Mouse (Mus musculus) lung, postnatal 0 days (tissue): ENCODE data around the gene Anp32b. TPM values are rescaled to one million over a fixed set of nuclear protein-coding genes. Genes with fewer than 3 reads are reported as not detected.
A peak's percentile ranks its signal among the peaks of the same experiment; 100 is the strongest.

Experiments
- ATAC-seq: fragments of 200-750 bp; cut with Nextera tagmentation; 2 replicates; pipeline ENCODE4 v1.8.0; 2017; ENCODE audit warnings: moderate library complexity
- DNase-seq: peaks from one replicate; pipeline ENCODE4 v3.0.0-alpha.2; 2016; ENCODE audit warnings: low spot score
- H3K27ac ChIP-seq: fragments of 300-500 bp; sonication (generic); 2 replicates; pipeline ENCODE4 v1.5.1; 2014; ENCODE audit warnings: antibody characterized with exemption, mild to moderate bottlenecking, low read length, mixed read lengths
- H3K27me3 ChIP-seq: fragments of 300-500 bp; sonication (generic); replicated peaks from 2 replicates; pipeline ENCODE4 v1.6.1; 2014; ENCODE audit warnings: low read length, mixed read lengths; ENCODE audit not compliant: insufficient read depth
- H3K36me3 ChIP-seq: fragments of 300-500 bp; sonication (generic); 2 replicates; pipeline ENCODE4 v1.6.1; 2014; ENCODE audit warnings: low read length, mixed read lengths; ENCODE audit not compliant: insufficient read depth
- H3K4me1 ChIP-seq: fragments of 300-500 bp; sonication (generic); 2 replicates; pipeline ENCODE4 v1.6.1; 2014; ENCODE audit warnings: antibody characterized with exemption, low read depth, low read length, mixed read lengths; ENCODE audit not compliant: insufficient read depth
- H3K4me2 ChIP-seq: fragments of 300-500 bp; sonication (generic); replicated peaks from 2 replicates; pipeline ENCODE4 v1.6.1; 2014; ENCODE audit warnings: low read depth, mild to moderate bottlenecking, low read length, moderate library complexity, mixed read lengths
- H3K4me3 ChIP-seq: fragments of 300-500 bp; sonication (generic); 2 replicates; pipeline ENCODE4 v1.5.1; 2014; ENCODE audit warnings: low read depth, low read length
- H3K9ac ChIP-seq: fragments of 300-500 bp; sonication (generic); replicated peaks from 2 replicates; pipeline ENCODE4 v1.6.1; 2014; ENCODE audit warnings: low read depth, mild to moderate bottlenecking
- H3K9me3 ChIP-seq: fragments of 300-500 bp; sonication (generic); 2 replicates; pipeline ENCODE4 v1.6.1; 2016; ENCODE audit warnings: low read length, mixed read lengths
- CTCF ChIP-seq: IDR thresholded peaks from 2 replicates; pipeline ENCODE4 v1.5.1; 2016; ENCODE audit warnings: antibody characterized with exemption, mild to moderate bottlenecking
- EP300 ChIP-seq: IDR thresholded peaks from 2 replicates; pipeline ENCODE4 v1.6.1; 2016; ENCODE audit warnings: antibody characterized with exemption, mild to moderate bottlenecking, control low read depth
- WGBS: fragments of 180-500 bp; shearing (Covaris S2); extraction: QIAGEN DNeasy Blood & Tissue Kit; methylation state at CpG from one replicate; pipeline ENCODE4 v1.1.7; 2014; 5-methylcytosine and 5-hydroxymethylcytosine counted together
- polyA plus RNA-seq: library from polyadenylated mRNA; unstranded; fragments of >200 nt; fragmentation: Nextera tagmentation; extraction: Ambion mirVana; gene quantifications from 2 replicates; pipeline ENCODE4 v1.2.1, GENCODE M21; 2015

Gene Anp32b
- polyA plus RNA-seq, 1 experiment from 2014 or later: 81.3 TPM

DNA sequence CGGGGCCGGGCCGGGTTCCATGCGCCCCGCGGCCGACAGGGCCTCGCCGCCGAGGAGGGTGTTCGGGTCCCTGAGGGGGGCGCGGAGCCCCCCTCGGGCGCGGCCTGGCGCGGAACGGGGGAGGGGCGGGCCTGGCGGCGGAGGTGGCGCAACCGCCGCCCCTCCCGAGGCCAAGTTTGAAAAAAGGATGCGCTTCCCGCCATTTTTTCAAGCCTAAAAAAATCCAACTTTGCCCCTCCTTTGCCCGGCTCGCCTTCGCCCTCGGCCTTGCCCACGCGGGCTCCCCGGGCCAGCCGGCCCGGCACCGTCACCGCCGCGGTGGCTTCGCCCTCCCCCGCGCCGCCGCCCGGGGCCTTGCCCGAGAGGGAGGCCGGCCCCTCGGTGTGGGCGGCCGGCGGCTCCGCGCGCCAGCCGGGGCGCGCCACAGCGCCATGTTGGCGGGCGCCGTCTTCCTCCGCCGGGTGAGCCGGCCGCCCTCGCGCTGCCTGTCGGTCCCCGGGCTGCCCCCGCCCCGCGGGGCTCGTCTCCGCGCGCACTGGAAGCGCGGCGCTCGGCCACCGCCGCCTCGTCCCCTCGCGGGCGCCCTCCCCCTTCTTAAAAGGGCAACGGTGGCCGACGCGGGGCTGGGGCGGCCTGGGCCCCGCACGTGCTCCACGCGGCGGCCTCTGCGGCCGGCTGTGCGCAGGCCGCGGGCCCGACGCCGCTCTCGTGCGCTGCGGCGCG lies 1.2 kb downstream of the Anp32b start:
- Histone ChIP-seq H3K9me3 (no peaks in the 10 kb centered on the region), H3K27ac (peak overlapping the region; percentile 95), H3K4me3 (peak overlapping the region; percentile 88), H3K4me2 (peak overlapping the region; percentile 70), H3K27me3 (no peaks in the 10 kb centered on the region), H3K36me3 (no peaks in the 10 kb centered on the region), H3K9ac (peak overlapping the region; percentile 67), H3K4me1 (peaks cover 38% of the 10 kb centered on the region; the same call in 1 of the 2 replicates)
- peak; percentile 64 for ATAC-seq
- DNase-seq: peak; percentile 86
- WGBS: under 1% methylated on average over 28 of the region's 111 CpGs
- TF ChIP-seq EP300 (no peak), CTCF (no peak)

- Histone ChIP-seq H3K27ac (peak overlapping the region; percentile 95), H3K9ac (peak overlapping the region; percentile 67), H3K36me3 (no peaks in the 10 kb centered on the region), H3K4me3 (peak overlapping the region; percentile 88), H3K27me3 (no peaks in the 10 kb centered on the region), H3K4me2 (peak overlapping the region; percentile 70), H3K4me1 (peaks cover 40% of the 10 kb centered on the region; the same call in 1 of the 2 replicates), H3K9me3 (no peaks in the 10 kb centered on the region)
- 0% methylated on average over 17 of the region's 19 CpGs for WGBS
- no peak for TF ChIP-seq CTCF
- TF ChIP-seq EP300: no peak
- ATAC-seq: peak; percentile 17; the same call in 1 of the 2 replicates
- DNase-seq: peak; percentile 76
Measured at GRCm38 (mm10) chr4:46452481-46452850, 1.8 kb downstream of the Anp32b start.

DNA sequence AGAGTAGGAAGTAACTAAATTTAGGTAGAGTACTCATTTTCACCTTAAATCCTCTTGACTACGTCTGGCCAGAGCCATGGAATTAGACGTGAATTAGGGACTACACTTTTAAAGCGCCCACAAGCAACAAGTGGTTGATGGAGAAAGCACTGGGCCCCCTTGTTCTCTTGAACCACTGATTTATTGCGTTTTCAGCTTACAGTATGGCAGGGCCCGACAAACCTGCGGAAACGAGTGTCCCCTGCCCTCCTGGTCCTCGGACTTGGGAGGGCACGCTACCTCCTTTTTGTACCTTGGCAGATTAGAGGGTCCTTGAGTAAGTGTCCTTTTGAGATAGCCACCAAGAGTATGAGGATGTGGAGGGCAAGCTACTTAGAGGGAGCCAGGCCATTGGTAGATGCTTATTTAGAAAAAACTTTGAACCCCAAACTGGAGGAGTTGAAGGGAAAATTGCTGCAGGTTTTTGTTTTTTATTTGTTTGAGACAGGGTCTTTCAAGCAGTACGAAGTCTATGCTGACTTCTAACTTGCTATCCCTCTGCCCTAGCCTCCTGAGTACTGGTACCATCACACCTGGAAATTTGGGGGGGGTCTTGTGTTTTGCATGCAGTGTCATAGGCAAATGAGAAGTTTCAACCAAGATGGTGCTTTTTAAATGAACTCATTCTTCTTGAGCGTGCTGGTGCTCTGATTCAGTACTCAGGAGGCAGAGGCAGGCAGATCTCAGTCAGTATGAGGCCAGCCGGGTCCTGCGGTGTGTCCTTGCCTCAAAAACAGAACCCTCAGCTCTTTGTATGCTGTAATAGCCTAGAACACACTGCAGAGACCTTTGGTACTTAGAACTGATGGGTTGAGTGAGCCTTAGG lies 2.4 kb downstream of the Anp32b start:
- ATAC-seq (no peak), DNase-seq (no peak)
- TF ChIP-seq CTCF (no peak), EP300 (no peak)
- Histone ChIP-seq H3K4me2 (peak overlapping the region; percentile 70; the same call in 1 of the 2 replicates), H3K27ac (0 out of 2 replicates have a peak overlapping the region, but pooled peaks have one; percentile 95), H3K9me3 (no peaks in the 10 kb centered on the region), H3K9ac (peak overlapping the region; percentile 67; the same call in 1 of the 2 replicates), H3K4me3 (peak overlapping the region; percentile 88), H3K36me3 (no peaks in the 10 kb centered on the region), H3K27me3 (no peaks in the 10 kb centered on the region), H3K4me1 (peaks cover 40% of the 10 kb centered on the region; the same call in 1 of the 2 replicates)
- 32% methylated on average over 13 of the region's 13 CpGs for WGBS

GRCm38 (mm10) chr4:46454097-46454864 lies 3.6 kb downstream of the Anp32b start:
- H3K4me2 ChIP-seq: no peak overlapping the region; the same call in 1 of the 2 replicates

DNA sequence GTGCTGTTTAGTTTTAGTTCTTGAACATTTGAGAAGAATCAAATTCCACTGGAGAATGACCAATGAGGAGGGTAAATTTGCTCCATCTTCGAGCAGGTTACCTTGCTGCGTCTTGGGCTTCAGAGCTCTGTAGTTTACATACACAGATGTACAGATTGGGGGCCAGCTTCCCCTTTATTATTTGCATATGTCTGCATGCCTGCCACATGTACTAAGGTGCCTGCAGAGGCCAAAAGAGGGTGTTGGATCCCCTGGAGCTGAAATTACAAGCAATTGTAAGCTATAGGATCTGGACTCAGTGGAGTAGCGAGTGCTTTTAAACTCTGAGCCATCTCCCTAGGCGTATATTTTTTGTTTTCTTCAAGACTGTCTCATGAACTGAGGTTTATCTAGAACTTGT lies 6.1 kb downstream of the Anp32b start:
- Histone ChIP-seq H3K36me3 (no peaks in the 10 kb centered on the region), H3K9ac (no peak overlapping the region), H3K27me3 (no peaks in the 10 kb centered on the region), H3K4me1 (peaks cover 40% of the 10 kb centered on the region; the same call in 1 of the 2 replicates), H3K27ac (no peak overlapping the region), H3K4me2 (no peak overlapping the region), H3K4me3 (no peak overlapping the region), H3K9me3 (no peaks in the 10 kb centered on the region)
- ATAC-seq (no peak), DNase-seq (no peak)
- no peak for TF ChIP-seq CTCF
- TF ChIP-seq EP300: no peak
- 72% methylated on average over 4 of the region's 4 CpGs for WGBS

More at GRCm38 (mm10) chr4:46454097-46454864, 3.6 kb downstream of the Anp32b start:
- no peak overlapping the region for H3K27ac ChIP-seq
- no peaks in the 10 kb centered on the region for H3K9me3 ChIP-seq
- no peaks in the 10 kb centered on the region for H3K36me3 ChIP-seq
- 57% methylated on average over 5 of the region's 5 CpGs for WGBS
- no peak for DNase-seq
- H3K4me3 ChIP-seq: no peak overlapping the region
- no peak for ATAC-seq
- no peak for TF ChIP-seq CTCF
- TF ChIP-seq EP300: no peak
- no peaks in the 10 kb centered on the region for H3K27me3 ChIP-seq
- peaks cover 40% of the 10 kb centered on the region; the same call in 1 of the 2 replicates for H3K4me1 ChIP-seq
- H3K9ac ChIP-seq: no peak overlapping the region
